Mouse (Mus musculus) layer of hippocampus, adult 11-12 months (tissue): ENCODE data around the gene Slc6a12.
"Not testable (repeated sequence)": the region's sequence is repeated elsewhere in the genome, so short reads cannot be mapped to it uniquely, and the experiment has no call there.

Source experiments
- DNase-seq: peaks from one replicate; pipeline ENCODE4 v3.0.0; 2022; ENCODE audit warnings: low spot score

The Slc6a12 gene

GRCm38 (mm10) chr6:121343771-121344123 is 871 bp downstream of the Slc6a12 start:
- no peak for DNase-seq

- no peak for DNase-seq
Measured at GRCm38 (mm10) chr6:121344329-121344728, 1.5 kb downstream of the Slc6a12 start.

GRCm38 (mm10) chr6:121346428-121346827 is 3.6 kb downstream of the Slc6a12 start:
- DNase-seq: no peak

- no peak for DNase-seq
Measured at GRCm38 (mm10) chr6:121352276-121352675, 9.4 kb downstream of the Slc6a12 start.

GRCm38 (mm10) chr6:121356041-121356440 is 13.2 kb downstream of the Slc6a12 start:
- DNase-seq: no peak

GRCm38 (mm10) chr6:121357232-121357631 is 14.4 kb downstream of the Slc6a12 start:
- DNase-seq: no peak

GRCm38 (mm10) chr6:121363061-121363460 is 20.2 kb downstream of the Slc6a12 start:
- DNase-seq: no peak

GRCm38 (mm10) chr6:121363956-121364355 is 21.1 kb downstream of the Slc6a12 start:
- no peak for DNase-seq

- DNase-seq: not testable (repeated sequence)
Measured at GRCm38 (mm10) chr6:121366537-121366936, 23.7 kb downstream of the Slc6a12 start.

- DNase-seq: no peak
Measured at GRCm38 (mm10) chr6:121367099-121367498, 24.2 kb downstream of the Slc6a12 start.

- no peak for DNase-seq
Measured at GRCm38 (mm10) chr6:121371197-121371980, 28.5 kb downstream of the Slc6a12 start.

GRCm38 (mm10) chr6:121376159-121376558 is 33.3 kb downstream of the Slc6a12 start:
- DNase-seq: no peak

- no peak for DNase-seq
Measured at GRCm38 (mm10) chr6:121378256-121378655, 35.4 kb downstream of the Slc6a12 start.

- no peak for DNase-seq
Measured at GRCm38 (mm10) chr6:121380576-121380975, 37.7 kb downstream of the Slc6a12 start.

- DNase-seq: no peak
Measured at GRCm38 (mm10) chr6:121382071-121382470, 39.2 kb downstream of the Slc6a12 start.

- DNase-seq: no peak
Measured at GRCm38 (mm10) chr6:121385397-121385796, 42.5 kb downstream of the Slc6a12 start.

GRCm38 (mm10) chr6:121392610-121393252 is 49.9 kb downstream of the Slc6a12 start:
- no peak for DNase-seq

- no peak for DNase-seq
Measured at GRCm38 (mm10) chr6:121401140-121401539, 58.3 kb downstream of the Slc6a12 start.

GRCm38 (mm10) chr6:121401826-121402660 is 59.2 kb downstream of the Slc6a12 start:
- DNase-seq: no peak

GRCm38 (mm10) chr6:121402661-121403244 is 59.9 kb downstream of the Slc6a12 start:
- DNase-seq: no peak

GRCm38 (mm10) chr6:121405311-121405710 is 62.4 kb downstream of the Slc6a12 start:
- DNase-seq: no peak

GRCm38 (mm10) chr6:121407571-121408011 is 64.7 kb downstream of the Slc6a12 start:
- DNase-seq: no peak
